Mouse (Mus musculus): Measurements from ENCODE around the gene Ifna4.

Gene Ifna4

GRCm38 (mm10) chr4:88863309-88863708 is 21.6 kb downstream of the Ifna4 start:
- in situ Hi-C loops (cut with MboI; ENCODE audit: low pct_unique_long_range_greater_than_20kb in 1 of 2, low sequenced_read_pairs in 2 of 2, unreplicated experiment in 1 of 2), result no loop called here

GRCm38 (mm10) chr4:88864599-88864998 is 22.9 kb downstream of the Ifna4 start:
- in situ Hi-C loops (cut with MboI; ENCODE audit: low pct_unique_long_range_greater_than_20kb in 1 of 2, low sequenced_read_pairs in 2 of 2, unreplicated experiment in 1 of 2), result no loop called here

- in situ Hi-C loops (cut with MboI; ENCODE audit: low pct_unique_long_range_greater_than_20kb in 1 of 2, low sequenced_read_pairs in 2 of 2, unreplicated experiment in 1 of 2), result no loop called here
These were observed 23.4 kb downstream of the Ifna4 start for GRCm38 (mm10) chr4:88865011-88865569.

DNA sequence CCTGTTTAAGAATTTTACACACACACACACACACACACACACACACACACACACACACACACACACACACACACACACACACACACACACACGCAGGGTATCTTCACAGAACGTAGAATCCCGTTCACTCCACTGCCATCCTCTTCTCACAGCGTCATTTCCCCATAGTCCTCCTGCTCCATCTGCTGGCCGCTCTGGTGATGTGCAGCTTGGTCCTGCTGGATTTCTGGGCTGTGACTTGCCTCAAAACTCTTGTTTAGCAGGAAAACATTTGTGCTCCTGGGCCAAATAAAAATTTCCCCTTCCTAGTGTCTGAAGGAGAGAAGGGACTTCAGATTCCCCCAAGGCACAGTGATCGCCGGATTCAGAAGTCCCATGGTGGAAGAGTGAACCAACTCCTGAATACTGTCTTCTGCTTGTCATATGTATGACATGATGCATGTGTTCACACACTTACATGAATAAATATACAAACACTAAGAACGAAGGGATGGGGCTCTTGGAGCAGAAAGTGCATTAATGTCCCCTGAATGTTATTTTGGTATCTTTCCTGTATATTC is 25.8 kb downstream of the Ifna4 start:
- in situ Hi-C loops (cut with MboI; ENCODE audit: low pct_unique_long_range_greater_than_20kb in 1 of 2, low sequenced_read_pairs in 2 of 2, unreplicated experiment in 1 of 2), result no loop called here

DNA sequence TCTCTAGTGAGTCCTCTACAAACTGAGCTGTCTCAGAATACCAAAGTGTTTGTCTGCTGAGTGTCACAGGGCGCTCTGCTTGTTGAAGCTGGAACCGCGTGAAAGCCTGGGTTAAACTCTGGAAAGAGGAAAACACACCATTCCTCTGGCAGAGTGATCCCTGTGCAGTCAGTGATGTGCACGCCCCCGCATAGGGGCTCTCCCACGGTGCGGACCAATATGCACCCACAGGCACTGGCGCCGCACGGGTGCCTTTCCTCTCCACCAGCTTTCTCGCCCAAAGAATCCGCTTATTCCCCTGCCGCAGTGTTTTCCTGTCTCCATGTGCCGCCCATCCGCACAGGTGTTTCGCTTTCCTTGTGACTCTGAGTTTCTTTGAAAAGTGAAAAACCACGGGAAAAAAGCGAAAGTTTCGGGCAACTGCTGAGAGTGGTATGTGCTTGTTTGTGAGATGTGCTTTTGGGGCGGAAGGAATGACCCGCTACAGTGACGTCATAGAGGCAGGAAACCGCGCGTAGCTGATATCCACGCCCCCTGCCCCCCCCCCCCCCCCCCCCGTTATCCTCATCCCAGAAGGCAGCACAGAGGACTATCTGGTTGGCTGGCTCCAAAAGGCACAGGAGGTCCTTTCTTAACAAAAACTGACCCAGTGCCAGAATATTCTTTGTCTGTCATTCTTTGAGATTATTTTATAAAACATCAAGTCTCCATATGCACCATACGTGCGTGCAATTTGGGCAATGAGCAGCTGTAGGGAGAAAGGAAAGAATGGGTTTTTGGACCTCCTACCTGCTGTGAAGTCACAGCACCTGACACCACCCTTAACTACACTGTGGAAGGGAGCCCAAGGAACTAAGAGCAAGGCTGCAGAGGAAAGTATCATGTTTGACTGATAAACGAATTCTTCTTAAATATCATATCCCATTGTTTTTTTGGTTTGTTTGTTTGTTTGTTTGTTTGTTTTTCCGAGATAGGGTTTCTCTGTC is 26.6 kb downstream of the Ifna4 start:
- in situ Hi-C loops (cut with MboI; ENCODE audit: low pct_unique_long_range_greater_than_20kb in 1 of 2, low sequenced_read_pairs in 2 of 2, unreplicated experiment in 1 of 2), result no loop called here

DNA sequence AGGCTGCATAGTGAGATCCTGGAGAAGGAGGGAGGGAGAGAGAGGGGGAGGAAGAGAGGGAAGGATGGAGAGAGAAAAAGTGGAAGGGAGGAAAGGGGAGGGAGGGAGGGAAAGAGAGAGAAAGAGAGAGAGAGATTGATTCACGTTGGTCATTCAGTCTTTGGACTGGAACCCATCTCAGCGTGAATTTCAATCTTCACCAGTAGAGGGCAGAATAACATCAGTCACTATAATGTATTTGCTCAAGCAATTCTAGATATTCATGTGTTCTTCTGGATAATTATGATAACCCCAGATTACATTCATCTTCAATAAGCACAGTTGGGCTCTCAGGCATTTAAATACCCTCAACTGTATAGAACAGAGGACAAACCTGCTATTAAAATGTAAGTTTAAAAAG is 31.0 kb downstream of the Ifna4 start:
- in situ Hi-C loops (cut with MboI; ENCODE audit: low pct_unique_long_range_greater_than_20kb in 1 of 2, low sequenced_read_pairs in 2 of 2, unreplicated experiment in 1 of 2), result no loop called here

DNA sequence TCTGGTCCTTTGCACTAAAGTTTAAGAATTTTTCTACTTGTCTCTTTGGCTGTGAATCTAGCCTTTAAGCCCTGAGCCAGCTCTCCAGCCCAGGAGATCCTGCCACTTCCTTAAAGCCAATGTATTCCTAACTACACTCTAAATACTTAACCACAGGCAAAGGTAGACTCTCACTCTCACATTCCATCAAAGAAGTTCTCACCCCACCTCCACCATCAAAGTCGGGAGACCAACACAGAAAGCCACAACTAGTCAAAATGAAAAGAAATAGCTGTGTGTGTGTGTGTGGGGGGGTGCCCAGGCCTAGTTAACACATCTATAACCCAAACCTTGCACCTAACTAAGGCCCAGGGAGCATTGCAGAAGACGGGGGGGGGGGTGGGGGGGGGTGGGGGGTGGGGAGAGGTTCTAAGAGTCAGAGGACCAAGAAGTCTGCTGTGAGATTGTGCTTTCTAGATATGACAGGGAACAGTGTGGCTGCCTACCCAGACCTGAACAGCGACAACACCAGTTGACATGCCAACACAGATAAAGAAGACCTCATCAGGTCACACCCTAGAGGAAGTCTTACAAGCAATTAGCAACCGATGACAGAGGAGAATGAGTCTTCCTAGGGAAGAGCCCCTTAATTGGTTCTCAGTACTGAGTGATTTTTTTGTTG is 33.9 kb downstream of the Ifna4 start:
- in situ Hi-C loops (cut with MboI; ENCODE audit: low pct_unique_long_range_greater_than_20kb in 1 of 2, low sequenced_read_pairs in 2 of 2, unreplicated experiment in 1 of 2), result no loop called here

GRCm38 (mm10) chr4:88876520-88876919 is 34.9 kb downstream of the Ifna4 start:
- in situ Hi-C loops (cut with MboI; ENCODE audit: low pct_unique_long_range_greater_than_20kb in 1 of 2, low sequenced_read_pairs in 2 of 2, unreplicated experiment in 1 of 2), result no loop called here

GRCm38 (mm10) chr4:88878246-88878645 is 36.6 kb downstream of the Ifna4 start:
- in situ Hi-C loops (cut with MboI; ENCODE audit: low pct_unique_long_range_greater_than_20kb in 1 of 2, low sequenced_read_pairs in 2 of 2, unreplicated experiment in 1 of 2), result no loop called here

DNA sequence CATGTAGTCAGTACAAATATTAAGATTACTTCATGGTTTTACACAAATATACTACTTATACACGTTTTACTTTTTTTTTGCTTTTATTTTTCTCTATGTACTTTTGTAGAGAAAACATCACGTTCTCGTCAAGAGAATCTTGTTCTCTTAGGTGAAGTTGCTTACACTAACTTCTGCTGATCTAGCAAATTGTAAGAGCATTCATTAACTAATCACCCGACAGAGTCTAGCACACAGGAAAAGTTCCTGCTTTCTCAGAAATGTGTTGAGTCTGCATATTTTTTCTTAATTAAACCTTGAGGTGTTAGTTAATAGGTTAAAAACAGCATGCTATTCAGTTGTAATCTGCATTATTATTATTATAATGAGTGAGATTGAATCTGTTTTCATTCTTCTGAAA is 37.1 kb downstream of the Ifna4 start:
- in situ Hi-C loops (cut with MboI; ENCODE audit: low pct_unique_long_range_greater_than_20kb in 1 of 2, low sequenced_read_pairs in 2 of 2, unreplicated experiment in 1 of 2), result no loop called here

- in situ Hi-C loops (cut with MboI; ENCODE audit: low pct_unique_long_range_greater_than_20kb in 1 of 2, low sequenced_read_pairs in 2 of 2, unreplicated experiment in 1 of 2), result loop anchor here in 1 of 2 experiments (10.0 kb wide), 1 partner anchor 245 kb away; no protein-coding TSS in a partner anchor
These were observed 38.4 kb downstream of the Ifna4 start, which contains the start of gene Ifne for GRCm38 (mm10) chr4:88880101-88880500. TSS of gene Ifne (minus strand) at chr4:88880201.

DNA sequence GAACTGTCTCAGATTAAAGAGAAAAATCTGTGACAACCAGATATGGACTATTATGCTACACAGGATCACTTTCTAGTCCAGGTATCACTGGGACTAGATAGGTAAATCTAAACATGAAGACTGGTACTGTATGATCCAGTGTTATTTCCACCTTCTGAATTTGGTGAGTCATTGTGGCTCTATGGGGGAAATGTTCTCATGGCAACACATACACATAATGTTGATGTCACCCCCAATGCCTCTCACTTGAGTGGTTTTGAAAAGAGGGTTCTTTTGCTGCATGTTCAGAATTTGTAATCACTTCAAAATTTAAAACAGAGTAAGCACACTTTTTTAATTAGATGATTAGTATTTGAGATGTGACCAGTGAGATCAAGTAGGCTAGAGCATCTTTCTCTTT is 46.6 kb downstream of the Ifna4 start:
- in situ Hi-C loops (cut with MboI; ENCODE audit: low pct_unique_long_range_greater_than_20kb in 1 of 2, low sequenced_read_pairs in 2 of 2, unreplicated experiment in 1 of 2), result loop anchor here in 1 of 2 experiments (10.0 kb wide), 1 partner anchor 237 kb away; no protein-coding TSS in a partner anchor

Data from mouse embryonic stem cell (cell line).